Mouse (Mus musculus) spleen, postnatal 14 days (tissue): ENCODE data around the gene Zkscan6.

Experiments used
- DNase-seq, 2 experiments: peaks; one replicate each; pipeline ENCODE4 v3.0.0; 2021 to 2022; ENCODE audit warnings: low spot score in 2 of 2

Zkscan6 gene

GRCm38 (mm10) chr11:65812088-65812487 is 5.1 kb downstream of the Zkscan6 start:
- DNase-seq = no peak

GRCm38 (mm10) chr11:65814381-65814780 is 7.4 kb downstream of the Zkscan6 start:
- DNase-seq = no peak

- DNase-seq = no peak
Observed at GRCm38 (mm10) chr11:65816237-65816636, 9.3 kb downstream of the Zkscan6 start.

DNA sequence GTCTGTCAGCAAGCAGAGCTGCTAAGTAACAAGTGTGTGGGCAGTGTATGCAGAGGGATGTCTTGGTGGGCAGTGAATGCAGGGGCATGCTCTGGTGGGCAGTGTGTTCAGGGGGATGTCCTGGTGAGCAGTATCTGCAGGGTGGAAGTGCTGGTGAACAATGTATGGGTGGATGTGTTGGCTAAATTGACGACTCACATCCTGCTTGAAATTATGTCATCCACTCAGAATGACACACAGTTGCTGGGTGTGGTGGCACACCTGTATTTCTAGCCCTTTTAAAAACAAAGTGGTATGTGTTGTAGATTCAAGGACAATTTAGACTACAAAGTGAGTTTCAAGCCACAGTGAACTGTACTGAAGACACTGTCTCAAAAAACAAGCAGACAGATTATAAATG is 11.2 kb downstream of the Zkscan6 start:
- no peak for DNase-seq

- no peak for DNase-seq
Observed at GRCm38 (mm10) chr11:65820280-65820679, 13.3 kb downstream of the Zkscan6 start.

DNA sequence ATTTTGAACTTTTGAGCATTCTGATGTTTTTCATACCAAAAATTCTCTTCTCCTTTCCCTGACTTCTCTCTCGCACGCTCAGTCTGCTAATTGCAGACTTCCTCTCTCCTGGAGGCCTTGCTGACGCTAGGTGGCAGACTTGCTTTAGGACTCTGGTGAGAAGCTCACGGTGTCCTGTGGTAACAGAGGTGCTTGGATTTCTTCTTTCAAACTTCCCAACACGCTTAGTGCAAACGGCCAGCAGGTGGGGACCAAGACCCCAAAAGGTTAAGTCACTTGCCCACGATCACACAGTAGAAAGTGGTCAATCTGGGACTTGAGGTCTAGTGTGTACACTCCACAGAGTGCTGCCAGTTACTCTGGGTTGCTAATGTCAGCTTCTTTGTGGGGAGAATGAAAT is 13.9 kb downstream of the Zkscan6 start:
- DNase-seq = peak in 1 of 2 experiments; percentile 48

GRCm38 (mm10) chr11:65824556-65824955 is 17.6 kb downstream of the Zkscan6 start:
- DNase-seq = no peak

DNA sequence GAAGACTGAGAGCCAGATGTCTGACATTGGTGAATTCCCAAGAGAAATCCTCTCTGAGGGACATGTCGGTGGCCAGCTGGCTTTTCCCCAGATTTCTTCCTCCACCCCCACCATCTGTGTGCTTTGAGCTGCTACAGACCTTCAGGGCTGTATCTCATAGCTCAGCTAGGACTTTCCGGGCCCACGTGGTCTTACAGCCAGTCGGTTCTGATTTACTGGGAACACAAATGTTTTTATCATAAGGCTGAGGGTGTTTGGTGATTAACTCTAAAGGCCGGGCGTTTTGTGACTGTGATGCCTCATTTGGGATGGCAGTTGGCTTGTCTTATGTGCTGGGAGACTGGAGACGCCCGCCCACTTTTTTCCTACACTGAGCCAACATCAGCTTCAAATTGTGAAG is 32.0 kb downstream of the Zkscan6 start:
- DNase-seq = no peak

GRCm38 (mm10) chr11:65846446-65846845 is 39.5 kb downstream of the Zkscan6 start:
- no peak for DNase-seq

- DNase-seq = no peak
Observed at GRCm38 (mm10) chr11:65852066-65852465, 45.1 kb downstream of the Zkscan6 start.

GRCm38 (mm10) chr11:65861476-65861875 is 54.5 kb downstream of the Zkscan6 start:
- no peak for DNase-seq

DNA sequence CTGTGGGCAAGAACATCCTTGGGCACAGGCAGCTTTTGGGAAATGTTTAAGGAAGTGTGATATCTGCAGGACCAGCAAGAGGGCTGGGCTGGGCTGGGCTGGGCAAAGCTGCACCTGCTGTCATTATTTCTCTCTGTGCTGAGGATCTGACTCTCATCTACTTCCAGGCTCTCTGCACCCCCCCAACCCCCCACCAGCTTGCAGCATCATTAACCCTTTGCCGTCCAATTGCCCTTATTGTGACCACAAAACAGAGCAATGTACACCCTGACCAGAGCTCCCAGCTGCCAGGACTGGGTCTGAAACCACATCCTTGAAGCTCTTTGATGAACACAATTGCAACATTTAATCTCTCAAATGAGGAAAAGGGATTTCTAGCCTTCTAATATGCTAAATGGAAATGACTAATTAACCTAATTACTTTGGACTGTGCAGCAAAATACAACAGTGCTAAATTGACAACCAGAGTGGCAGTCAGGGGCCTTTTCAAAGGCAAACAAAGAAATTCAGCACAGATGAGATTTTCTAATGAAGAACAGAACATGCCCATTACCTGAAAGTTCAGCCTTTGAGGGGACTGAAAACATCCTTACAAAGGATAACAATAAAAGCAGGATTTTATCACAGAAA is 70.3 kb downstream of the Zkscan6 start:
- no peak for DNase-seq
